Mouse (Mus musculus): Measurements from ENCODE around the gene Pparg.

GRCm38 (mm10) chr6:115382712-115383111 is 22.0 kb downstream of the Pparg start:
- TF ChIP-seq POLR2A (IDR thresholded peaks at IDR 0.05; ENCODE audit: extremely low read depth, insufficient read depth, low read length) = no peak
- TF ChIP-seq CTCF (IDR thresholded peaks at IDR 0.05; ENCODE audit: extremely low read depth, insufficient read depth, low read length) = no peak
